Mouse (Mus musculus) NIH3T3 (cell line): ENCODE measurements at regions not wholly inside any gene's neighbourhood (a gene's known extent, or its start where the extent isn't known, plus 50 kb on each side); places are given as distances from the start of the nearest gene placed in this dataset.

ENCODE experiments used
- DNase-seq: peaks from one replicate; pipeline ENCODE4 v3.0.0-alpha.2; 2012; ENCODE audit warnings: low read depth

DNA sequence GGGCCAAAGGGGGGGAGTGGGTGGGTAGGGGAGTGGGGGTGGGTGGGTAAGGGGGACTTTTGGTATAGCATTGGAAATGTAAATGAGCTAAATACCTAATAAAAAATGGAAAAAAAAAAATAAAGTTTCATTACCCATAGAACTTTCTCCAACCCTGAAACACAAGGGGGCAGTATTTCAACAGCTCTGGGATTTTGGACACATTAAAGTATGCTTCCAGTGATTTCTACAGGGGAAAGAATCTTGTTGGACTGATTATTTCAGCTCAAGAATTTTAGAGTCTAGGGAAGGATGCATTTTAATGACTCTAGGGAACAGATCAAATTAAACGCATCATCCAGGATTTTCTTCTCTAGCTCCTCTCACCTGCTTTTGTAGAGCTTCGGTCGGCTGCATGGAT lies 345.9 kb downstream of the Nrcam start:
- DNase-seq, result peak; percentile 21

DNA sequence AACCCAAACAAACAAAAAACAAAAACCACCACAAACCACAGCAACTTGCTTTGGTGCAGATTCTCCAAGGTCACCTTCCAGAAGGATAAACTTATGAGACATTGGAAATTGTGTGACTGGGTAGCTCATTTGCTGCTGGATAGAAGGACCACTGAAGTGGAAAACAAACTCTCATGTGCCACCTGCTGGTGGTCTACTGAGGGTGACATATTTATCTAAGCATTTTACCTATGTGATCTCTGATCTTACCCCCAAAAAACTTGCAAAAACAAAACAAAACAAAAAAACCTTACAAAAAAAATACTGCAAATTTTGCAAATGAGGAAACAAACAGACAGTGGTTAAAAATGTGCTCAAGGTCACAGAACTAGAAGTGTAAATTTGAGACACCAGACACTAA lies 346.3 kb downstream of the Nrcam start:
- no peak for DNase-seq
